Mouse (Mus musculus) intestine, embryonic 15.5 days (tissue): ENCODE results near the gene Tenm4. TPM values are rescaled to one million over a fixed set of nuclear protein-coding genes. Genes with fewer than 3 reads are reported as not detected.

Source experiments
- ATAC-seq: fragments of 200-750 bp; cut with Nextera tagmentation; 2 replicates; pipeline ENCODE4 v1.8.0; 2017; ENCODE audit warnings: moderate TSS enrichment, moderate library complexity
- H3K27ac ChIP-seq: fragments of 300-500 bp; sonication (generic); 2 replicates; pipeline ENCODE4 v1.5.1; 2015; ENCODE audit warnings: mild to moderate bottlenecking, inconsistent platforms
- H3K27me3 ChIP-seq: fragments of 300-500 bp; sonication (generic); replicated peaks from 2 replicates; pipeline ENCODE4 v1.6.1; 2015; ENCODE audit warnings: inconsistent platforms
- H3K36me3 ChIP-seq: fragments of 300-500 bp; sonication (generic); 2 replicates; pipeline ENCODE4 v1.6.1; 2015; ENCODE audit warnings: inconsistent platforms
- H3K4me1 ChIP-seq: fragments of 300-500 bp; sonication (generic); replicated peaks from 2 replicates; pipeline ENCODE4 v1.6.1; 2015; ENCODE audit warnings: inconsistent platforms
- H3K4me2 ChIP-seq: fragments of 300-500 bp; sonication (generic); replicated peaks from 2 replicates; pipeline ENCODE4 v1.6.1; 2015; ENCODE audit warnings: mild to moderate bottlenecking, inconsistent platforms
- H3K4me3 ChIP-seq: fragments of 300-500 bp; sonication (generic); replicated peaks from 2 replicates; pipeline ENCODE4 v1.5.1; 2015; ENCODE audit warnings: inconsistent platforms
- H3K9ac ChIP-seq: fragments of 300-500 bp; sonication (generic); 2 replicates; pipeline ENCODE4 v1.6.1; 2015; ENCODE audit warnings: inconsistent platforms
- H3K9me3 ChIP-seq: fragments of 300-500 bp; sonication (generic); 2 replicates; pipeline ENCODE4 v1.6.1; 2016; ENCODE audit warnings: inconsistent platforms
- WGBS: fragments of 180-500 bp; shearing (Covaris S2); methylation state at CpG from one replicate; pipeline ENCODE4 v1.1.7; 2015; 5-methylcytosine and 5-hydroxymethylcytosine counted together
- polyA plus RNA-seq: library from polyadenylated mRNA; unstranded; fragments of >200 nt; fragmentation: Nextera tagmentation; extraction: Ambion mirVana; gene quantifications from 2 replicates; pipeline ENCODE4 v1.2.1, GENCODE M21; 2015

Gene Tenm4
- polyA plus RNA-seq, 1 experiment from 2014 or later, result 22.0 TPM

DNA sequence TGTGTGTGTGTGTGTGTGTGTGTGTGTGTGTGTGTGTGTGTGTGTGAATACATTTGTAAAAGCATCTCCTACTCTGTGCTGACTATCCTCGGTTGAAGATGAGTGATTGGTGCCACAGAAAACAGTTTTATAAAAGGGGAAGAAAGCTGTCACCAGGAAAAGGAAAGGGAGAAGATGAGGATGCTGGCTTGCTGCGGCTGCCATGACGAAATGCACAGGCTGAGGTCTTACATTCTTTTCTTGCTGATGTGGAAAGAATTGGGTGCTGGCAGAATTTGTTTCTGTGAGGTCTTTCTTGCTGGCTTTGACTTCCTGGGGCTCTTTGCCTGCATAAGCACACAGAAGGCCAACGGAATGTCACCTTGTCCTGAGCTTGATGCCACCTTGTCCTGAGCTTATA, 575.7 kb downstream of the Tenm4 start:
- Histone ChIP-seq H3K27me3 (no peaks in the 10 kb centered on the region), H3K4me2 (no peak overlapping the region), H3K4me1 (peaks cover 13% of the 10 kb centered on the region; the same call in 1 of the 2 replicates), H3K36me3 (no peaks in the 10 kb centered on the region), H3K9ac (no peak overlapping the region), H3K4me3 (no peak overlapping the region), H3K9me3 (no peaks in the 10 kb centered on the region), H3K27ac (no peak overlapping the region)
- ATAC-seq, result no peak
- 72% methylated on average over 4 of the region's 4 CpGs for WGBS

DNA sequence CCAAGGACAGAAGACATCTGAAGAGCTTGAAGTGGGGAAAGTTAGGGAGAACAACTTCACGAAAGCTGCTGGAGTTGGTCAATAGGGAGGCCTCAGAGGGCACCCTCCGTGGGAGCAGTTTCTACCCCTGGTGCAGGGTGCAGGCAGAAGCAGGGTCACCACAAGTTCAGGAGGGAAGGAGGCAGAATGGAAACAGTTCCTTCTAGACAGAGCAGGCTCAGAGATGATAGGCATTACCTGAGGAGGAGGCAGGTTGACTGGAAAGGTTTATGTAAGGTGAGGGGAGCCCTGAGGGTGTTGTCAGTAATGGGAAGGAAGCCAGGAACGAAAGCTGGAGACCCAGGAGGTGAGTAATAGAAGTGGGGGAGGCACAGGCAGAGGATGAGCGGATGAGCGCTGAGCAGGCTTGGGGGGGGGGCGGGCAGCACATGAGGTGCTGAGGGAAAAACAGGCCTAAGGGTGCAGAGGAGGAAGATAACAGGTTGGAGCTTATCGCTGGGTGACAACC, 577.5 kb downstream of the Tenm4 start:
- H3K9me3 ChIP-seq, result no peaks in the 10 kb centered on the region
- H3K27me3 ChIP-seq, result no peaks in the 10 kb centered on the region
- ATAC-seq, result peak; percentile 34; the same call in 1 of the 2 replicates
- WGBS, result 63% methylated on average over 7 of the region's 7 CpGs
- no peak overlapping the region for H3K4me3 ChIP-seq
- H3K36me3 ChIP-seq, result no peaks in the 10 kb centered on the region
- no peak overlapping the region for H3K4me2 ChIP-seq
- H3K27ac ChIP-seq, result no peak overlapping the region
- H3K4me1 ChIP-seq, result peaks cover 13% of the 10 kb centered on the region; the same call in 1 of the 2 replicates
- H3K9ac ChIP-seq, result no peak overlapping the region

DNA sequence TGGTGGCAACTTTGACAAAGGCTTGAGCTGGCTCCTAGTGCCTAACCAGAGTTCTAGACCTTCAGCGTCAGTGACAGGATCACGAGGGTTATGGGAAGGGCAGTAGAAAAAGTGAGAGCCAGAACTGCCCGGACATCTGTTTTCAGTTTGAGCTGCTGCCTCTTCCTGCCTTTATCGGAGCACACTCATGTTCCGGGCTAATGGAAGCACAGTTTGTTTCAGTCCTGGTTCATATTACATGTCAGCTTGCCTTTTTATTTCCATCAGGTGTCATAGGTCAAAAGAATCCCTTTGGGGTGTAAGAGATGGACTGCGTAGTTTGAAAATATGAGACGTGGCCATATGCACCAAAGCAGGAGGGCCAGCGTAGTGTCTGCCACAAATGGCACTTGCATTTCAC, 578.7 kb downstream of the Tenm4 start:
- Histone ChIP-seq H3K4me2 (no peak overlapping the region), H3K9me3 (no peaks in the 10 kb centered on the region), H3K36me3 (no peaks in the 10 kb centered on the region), H3K9ac (no peak overlapping the region), H3K27ac (no peak overlapping the region), H3K4me1 (peaks cover 13% of the 10 kb centered on the region; the same call in 1 of the 2 replicates), H3K4me3 (no peak overlapping the region), H3K27me3 (no peaks in the 10 kb centered on the region)
- WGBS, result 53% methylated on average over 8 of the region's 8 CpGs
- ATAC-seq, result no peak

- 90% methylated on average over 2 of the region's 2 CpGs for WGBS
- no peak for ATAC-seq
- no peaks in the 10 kb centered on the region for H3K9me3 ChIP-seq
- no peak overlapping the region for H3K9ac ChIP-seq
- no peaks in the 10 kb centered on the region for H3K27me3 ChIP-seq
- no peak overlapping the region for H3K4me3 ChIP-seq
- H3K4me1 ChIP-seq, result peaks cover 12% of the 10 kb centered on the region; the same call in 1 of the 2 replicates
- no peaks in the 10 kb centered on the region for H3K36me3 ChIP-seq
- H3K27ac ChIP-seq, result no peak overlapping the region
- no peak overlapping the region for H3K4me2 ChIP-seq
Measured at GRCm38 (mm10) chr7:96751236-96751635, 580.2 kb downstream of the Tenm4 start.

DNA sequence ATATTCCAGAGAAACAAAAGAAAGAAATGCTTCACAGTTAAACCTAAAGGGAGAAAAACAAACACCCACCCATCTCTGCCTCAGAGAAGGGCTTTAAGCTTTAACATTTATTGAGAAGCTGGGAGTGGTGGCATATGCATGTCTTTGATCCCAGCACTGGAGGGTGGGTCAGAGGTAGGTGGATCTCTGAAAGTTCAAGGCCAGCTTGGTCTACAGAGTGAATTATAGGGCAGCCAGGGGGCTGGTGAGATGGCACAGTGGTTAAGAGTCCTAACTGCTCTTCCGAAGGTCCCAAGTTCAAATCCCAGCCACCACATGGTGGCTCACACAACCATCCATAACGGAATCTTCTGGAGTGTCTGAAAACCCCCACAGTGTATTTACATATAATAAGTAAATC, 581.7 kb downstream of the Tenm4 start:
- H3K27me3 ChIP-seq, result no peaks in the 10 kb centered on the region
- H3K4me1 ChIP-seq, result peaks cover 15% of the 10 kb centered on the region; the same call in 1 of the 2 replicates
- no peak overlapping the region for H3K27ac ChIP-seq
- no peaks in the 10 kb centered on the region for H3K36me3 ChIP-seq
- no peak overlapping the region for H3K4me2 ChIP-seq
- no peaks in the 10 kb centered on the region for H3K9me3 ChIP-seq
- H3K4me3 ChIP-seq, result no peak overlapping the region
- WGBS, result 89% methylated on average over 2 of the region's 2 CpGs
- ATAC-seq, result no peak
- no peak overlapping the region for H3K9ac ChIP-seq

- no peak overlapping the region for H3K4me2 ChIP-seq
- H3K27ac ChIP-seq, result no peak overlapping the region
- no peak overlapping the region for H3K9ac ChIP-seq
- no peaks in the 10 kb centered on the region for H3K36me3 ChIP-seq
- H3K9me3 ChIP-seq, result no peaks in the 10 kb centered on the region
- no peaks in the 10 kb centered on the region for H3K27me3 ChIP-seq
- peaks cover 12% of the 10 kb centered on the region; the same call in 1 of the 2 replicates for H3K4me1 ChIP-seq
- WGBS, result 62% methylated on average over 4 of the region's 4 CpGs
- ATAC-seq, result no peak
- H3K4me3 ChIP-seq, result no peak overlapping the region
Measured at GRCm38 (mm10) chr7:96753335-96754095, 582.5 kb downstream of the Tenm4 start.

- H3K9me3 ChIP-seq, result no peaks in the 10 kb centered on the region
- ATAC-seq, result no peak
- no peak overlapping the region for H3K9ac ChIP-seq
- no peaks in the 10 kb centered on the region for H3K36me3 ChIP-seq
- H3K4me1 ChIP-seq, result peaks cover 12% of the 10 kb centered on the region; the same call in 1 of the 2 replicates
- H3K27me3 ChIP-seq, result no peaks in the 10 kb centered on the region
- no peak overlapping the region for H3K4me2 ChIP-seq
- H3K27ac ChIP-seq, result no peak overlapping the region
- no peak overlapping the region for H3K4me3 ChIP-seq
- WGBS, result 58% methylated on average over 12 of the region's 12 CpGs
Measured at GRCm38 (mm10) chr7:96754175-96754574, 583.1 kb downstream of the Tenm4 start.

- Histone ChIP-seq H3K36me3 (no peaks in the 10 kb centered on the region), H3K4me1 (peaks cover 12% of the 10 kb centered on the region; the same call in 1 of the 2 replicates), H3K9ac (no peak overlapping the region), H3K27ac (peak overlapping the region; percentile 58), H3K4me3 (no peak overlapping the region), H3K27me3 (no peaks in the 10 kb centered on the region), H3K4me2 (no peak overlapping the region), H3K9me3 (no peaks in the 10 kb centered on the region)
- 46% methylated on average over 12 of the region's 12 CpGs for WGBS
- peak; percentile 72 for ATAC-seq
Measured at GRCm38 (mm10) chr7:96755459-96756094, 584.5 kb downstream of the Tenm4 start.

GRCm38 (mm10) chr7:96756104-96756742, 585.2 kb downstream of the Tenm4 start:
- no peaks in the 10 kb centered on the region for H3K9me3 ChIP-seq
- 58% methylated on average over 10 of the region's 10 CpGs for WGBS
- ATAC-seq, result no peak
- no peaks in the 10 kb centered on the region for H3K27me3 ChIP-seq
- no peak overlapping the region for H3K4me2 ChIP-seq
- H3K4me1 ChIP-seq, result peaks cover 12% of the 10 kb centered on the region; the same call in 1 of the 2 replicates
- no peak overlapping the region for H3K4me3 ChIP-seq
- peak overlapping the region; percentile 58; the same call in 1 of the 2 replicates for H3K27ac ChIP-seq
- no peaks in the 10 kb centered on the region for H3K36me3 ChIP-seq
- no peak overlapping the region for H3K9ac ChIP-seq

- Histone ChIP-seq H3K4me1 (peaks cover 12% of the 10 kb centered on the region; the same call in 1 of the 2 replicates), H3K27ac (no peak overlapping the region), H3K4me3 (no peak overlapping the region), H3K27me3 (no peaks in the 10 kb centered on the region), H3K36me3 (no peaks in the 10 kb centered on the region), H3K4me2 (no peak overlapping the region), H3K9me3 (no peaks in the 10 kb centered on the region), H3K9ac (no peak overlapping the region)
- 73% methylated on average over 8 of the region's 8 CpGs for WGBS
- ATAC-seq, result no peak
Measured at GRCm38 (mm10) chr7:96757067-96757466, 586.0 kb downstream of the Tenm4 start.

GRCm38 (mm10) chr7:96760208-96760607, 589.2 kb downstream of the Tenm4 start:
- Histone ChIP-seq H3K4me1 (peaks cover 7% of the 10 kb centered on the region; the same call in 1 of the 2 replicates), H3K4me3 (no peak overlapping the region), H3K9ac (no peak overlapping the region), H3K36me3 (no peaks in the 10 kb centered on the region), H3K4me2 (no peak overlapping the region), H3K27ac (no peak overlapping the region), H3K27me3 (no peaks in the 10 kb centered on the region), H3K9me3 (no peaks in the 10 kb centered on the region)
- 85% methylated on average over 6 of the region's 6 CpGs for WGBS
- no peak for ATAC-seq

DNA sequence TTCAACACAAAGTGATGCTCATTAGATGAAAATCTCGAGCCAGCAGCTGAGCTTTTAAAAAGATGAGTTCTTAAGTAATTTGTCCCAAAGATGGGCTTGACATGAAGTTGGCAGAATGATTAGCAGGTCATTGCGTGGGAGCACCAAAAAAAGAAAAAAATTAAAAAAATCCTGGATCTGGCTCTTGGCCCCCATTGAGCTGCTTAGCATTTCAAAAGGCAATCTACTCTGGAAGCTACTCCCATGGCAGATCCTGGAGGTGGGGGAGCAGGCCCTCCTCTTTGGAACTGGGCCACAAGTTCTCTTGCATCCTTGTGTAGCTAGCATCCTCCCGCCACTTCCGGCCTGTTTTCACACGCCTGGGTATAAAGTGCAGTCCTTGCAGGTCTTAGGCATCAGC, 590.1 kb downstream of the Tenm4 start:
- H3K36me3 ChIP-seq, result no peaks in the 10 kb centered on the region
- no peaks in the 10 kb centered on the region for H3K9me3 ChIP-seq
- ATAC-seq, result no peak
- H3K4me3 ChIP-seq, result no peak overlapping the region
- peaks cover 3% of the 10 kb centered on the region; the same call in 1 of the 2 replicates for H3K4me1 ChIP-seq
- H3K4me2 ChIP-seq, result no peak overlapping the region
- no peak overlapping the region for H3K9ac ChIP-seq
- H3K27ac ChIP-seq, result no peak overlapping the region
- 66% methylated on average over 5 of the region's 5 CpGs for WGBS
- no peaks in the 10 kb centered on the region for H3K27me3 ChIP-seq
